Mouse (Mus musculus): ENCODE results near the gene Ugt1a7c.

DNA sequence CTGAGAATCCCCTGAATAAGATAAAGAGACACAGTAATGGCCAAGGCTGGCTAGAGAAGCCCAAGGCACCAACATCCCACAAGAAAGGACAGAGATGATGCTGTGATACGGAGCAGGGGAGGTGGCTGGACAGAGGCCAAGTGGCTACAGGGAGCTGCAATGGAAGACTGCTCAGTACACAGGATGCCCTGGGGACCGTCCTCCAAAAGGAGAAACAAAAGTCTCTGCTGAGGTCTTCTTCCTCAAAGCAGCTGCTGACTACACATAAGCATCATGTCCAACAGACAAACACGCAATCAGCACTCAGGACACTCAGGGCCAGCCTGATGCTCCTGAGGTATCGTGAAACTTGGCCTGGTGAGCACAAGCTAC, 170.0 kb downstream of the Ugt1a7c start:
- TF ChIP-seq EP300 (IDR thresholded peaks at IDR 0.05) (no peak), CTCF (IDR thresholded peaks at IDR 0.05) (no peak)

Data from lung, postnatal 0 days (tissue).